Mouse (Mus musculus) small intestine, adult 2 months (tissue): ENCODE measurements at regions not wholly inside any gene's neighbourhood (a gene's known extent, or its start where the extent isn't known, plus 50 kb on each side); places are given as distances from the start of the nearest gene placed in this dataset.

ENCODE experiments used
- H3K27ac ChIP-seq: fragments of 200-500 bp; 2 replicates; pipeline ENCODE4 v1.5.1; 2012; ENCODE audit warnings: low read depth, low read length, control low read depth, inconsistent platforms; ENCODE audit not compliant: insufficient read depth
- H3K27me3 ChIP-seq: fragments of 200-500 bp; 2 replicates; pipeline ENCODE4 v1.6.1; 2012; ENCODE audit warnings: mild to moderate bottlenecking, moderate library complexity, low read length, inconsistent platforms; ENCODE audit not compliant: control insufficient read depth, insufficient read depth
- H3K36me3 ChIP-seq: fragments of 200-500 bp; 2 replicates; pipeline ENCODE4 v1.6.1; 2012; ENCODE audit warnings: mild to moderate bottlenecking, low read length, control low read depth, inconsistent platforms; ENCODE audit not compliant: control insufficient read depth, insufficient read depth
- H3K4me1 ChIP-seq: fragments of 200-500 bp; 2 replicates; pipeline ENCODE4 v1.6.1; 2012; ENCODE audit warnings: low read length, inconsistent platforms, mixed read lengths; ENCODE audit not compliant: control insufficient read depth, insufficient read depth, insufficient read length
- H3K4me3 ChIP-seq: fragments of 200-500 bp; 2 replicates; pipeline ENCODE4 v1.5.1; 2012; ENCODE audit warnings: low read depth, mild to moderate bottlenecking, control low read depth, inconsistent platforms, low read length, moderate library complexity
- CTCF ChIP-seq: fragments of 200-500 bp; IDR thresholded peaks from 2 replicates; pipeline ENCODE4 v1.5.1; 2012; ENCODE audit warnings: low read depth, mild to moderate bottlenecking, control low read depth, inconsistent platforms, low read length, moderate library complexity, mixed read lengths; ENCODE audit not compliant: insufficient replicate concordance, insufficient read length; ENCODE audit errors: extremely low read depth
- POLR2A ChIP-seq: fragments of 200-500 bp; IDR thresholded peaks from 2 replicates; pipeline ENCODE4 v1.6.1; 2012; ENCODE audit warnings: low read depth, mild to moderate bottlenecking, control low read depth, inconsistent platforms, low read length, moderate library complexity
- WGBS: fragments of 180-500 bp; shearing (Covaris S2); methylation state at CpG from one replicate; pipeline ENCODE4 v1.1.7; 2018; 5-methylcytosine and 5-hydroxymethylcytosine counted together

- WGBS, result 77% methylated on average over 3 of the region's 3 CpGs
- H3K27me3 ChIP-seq, result no peaks in the 10 kb centered on the region
- H3K36me3 ChIP-seq, result no peaks in the 10 kb centered on the region
- H3K4me1 ChIP-seq, result no peaks in the 10 kb centered on the region
- H3K27ac ChIP-seq, result no peak overlapping the region
- TF ChIP-seq CTCF (no peak), POLR2A (no peak)
- H3K4me3 ChIP-seq, result no peak overlapping the region
Observed at GRCm38 (mm10) chr9:101596898-101597297, 264.7 kb upstream of the 9630041A04Rik start.

GRCm38 (mm10) chr9:101595101-101595650 is 266.5 kb upstream of the 9630041A04Rik start:
- no peak overlapping the region for H3K27ac ChIP-seq
- WGBS, result 85% methylated on average over 14 of the region's 14 CpGs
- no peaks in the 10 kb centered on the region for H3K27me3 ChIP-seq
- no peaks in the 10 kb centered on the region for H3K4me1 ChIP-seq
- TF ChIP-seq CTCF (no peak), POLR2A (no peak)
- no peaks in the 10 kb centered on the region for H3K36me3 ChIP-seq
- no peak overlapping the region for H3K4me3 ChIP-seq

GRCm38 (mm10) chr9:101592621-101593020 is 269.0 kb upstream of the 9630041A04Rik start:
- Histone ChIP-seq H3K4me3 (no peak overlapping the region), H3K4me1 (no peaks in the 10 kb centered on the region), H3K27ac (no peak overlapping the region), H3K36me3 (no peaks in the 10 kb centered on the region), H3K27me3 (no peaks in the 10 kb centered on the region)
- no peak for TF ChIP-seq CTCF
- no peak for TF ChIP-seq POLR2A
- WGBS, result 68% methylated on average over 8 of the region's 8 CpGs

GRCm38 (mm10) chr9:101591681-101592080 is 270.0 kb upstream of the 9630041A04Rik start:
- H3K27me3 ChIP-seq, result no peaks in the 10 kb centered on the region
- no peak overlapping the region for H3K27ac ChIP-seq
- 68% methylated on average over 8 of the region's 8 CpGs for WGBS
- H3K36me3 ChIP-seq, result no peaks in the 10 kb centered on the region
- H3K4me1 ChIP-seq, result no peaks in the 10 kb centered on the region
- TF ChIP-seq CTCF (no peak), POLR2A (no peak)
- H3K4me3 ChIP-seq, result no peak overlapping the region

- Histone ChIP-seq H3K4me3 (no peak overlapping the region), H3K27me3 (no peaks in the 10 kb centered on the region), H3K27ac (no peak overlapping the region), H3K4me1 (no peaks in the 10 kb centered on the region), H3K36me3 (no peaks in the 10 kb centered on the region)
- TF ChIP-seq POLR2A, result no peak
- TF ChIP-seq CTCF, result no peak
- 63% methylated on average over 3 of the region's 3 CpGs for WGBS
Observed at GRCm38 (mm10) chr9:101590310-101590709, 271.3 kb upstream of the 9630041A04Rik start.

GRCm38 (mm10) chr9:101581064-101581463 is 280.6 kb upstream of the 9630041A04Rik start:
- no peaks in the 10 kb centered on the region for H3K36me3 ChIP-seq

GRCm38 (mm10) chr9:101570714-101571113 is 290.9 kb upstream of the 9630041A04Rik start:
- H3K36me3 ChIP-seq, result no peaks in the 10 kb centered on the region
- H3K4me3 ChIP-seq, result no peak overlapping the region
- WGBS, result 21% methylated on average over 4 of the region's 4 CpGs
- TF ChIP-seq POLR2A (no peak), CTCF (no peak)
- no peaks in the 10 kb centered on the region for H3K4me1 ChIP-seq
- H3K27ac ChIP-seq, result no peak overlapping the region
- no peaks in the 10 kb centered on the region for H3K27me3 ChIP-seq

More at GRCm38 (mm10) chr9:101581064-101581463, 280.6 kb upstream of the 9630041A04Rik start:
- Histone ChIP-seq H3K27ac (no peak overlapping the region), H3K4me1 (no peaks in the 10 kb centered on the region), H3K4me3 (no peak overlapping the region), H3K27me3 (no peaks in the 10 kb centered on the region)
- TF ChIP-seq POLR2A (no peak), CTCF (no peak)
- 85% methylated on average over 4 of the region's 4 CpGs for WGBS
